Mouse (Mus musculus) hindbrain, embryonic 11.5 days (tissue): ENCODE data around the gene Tbc1d22a. TPM values are rescaled to one million over a fixed set of nuclear protein-coding genes. Genes with fewer than 3 reads are reported as not detected.

Experiments used
- ATAC-seq: fragments of 200-750 bp; cut with Nextera tagmentation; 2 replicates; pipeline ENCODE4 v1.8.0; 2017; ENCODE audit warnings: mild to moderate bottlenecking, moderate TSS enrichment, moderate library complexity; ENCODE audit not compliant: low FRiP score
- DNase-seq: peaks from one replicate; pipeline ENCODE4 v3.0.0-alpha.2; 2015; ENCODE audit warnings: low spot score
- H3K27ac ChIP-seq: fragments of 300-500 bp; sonication (generic); 2 replicates; pipeline ENCODE4 v1.5.1; 2014; ENCODE audit warnings: mild to moderate bottlenecking, low read depth, low read length
- H3K27me3 ChIP-seq: fragments of 300-500 bp; sonication (generic); 2 replicates; pipeline ENCODE4 v1.6.1; 2014; ENCODE audit warnings: mild to moderate bottlenecking, low read length, moderate library complexity, mixed read lengths; ENCODE audit not compliant: control insufficient read depth, insufficient read depth
- H3K36me3 ChIP-seq: fragments of 300-500 bp; sonication (generic); 2 replicates; pipeline ENCODE4 v1.6.1; 2014; ENCODE audit warnings: mild to moderate bottlenecking, low read length, moderate library complexity, mixed read lengths; ENCODE audit not compliant: control insufficient read depth, insufficient read depth
- H3K4me1 ChIP-seq: fragments of 300-500 bp; sonication (generic); replicated peaks from 2 replicates; pipeline ENCODE4 v1.6.1; 2014; ENCODE audit warnings: low read length, mixed read lengths; ENCODE audit not compliant: control insufficient read depth, insufficient read depth
- H3K4me2 ChIP-seq: fragments of 300-500 bp; sonication (generic); replicated peaks from 2 replicates; pipeline ENCODE4 v1.6.1; 2014; ENCODE audit warnings: mild to moderate bottlenecking, low read depth, low read length
- H3K4me3 ChIP-seq: fragments of 300-500 bp; sonication (generic); 2 replicates; pipeline ENCODE4 v1.5.1; 2014; ENCODE audit warnings: low read depth, low read length
- H3K9ac ChIP-seq: fragments of 300-500 bp; sonication (generic); 2 replicates; pipeline ENCODE4 v1.6.1; 2014; ENCODE audit warnings: low read depth, low read length
- H3K9me3 ChIP-seq: fragments of 300-500 bp; sonication (generic); 2 replicates; pipeline ENCODE4 v1.6.1; 2016; ENCODE audit warnings: low read length; ENCODE audit not compliant: control insufficient read depth
- WGBS: fragments of 180-500 bp; shearing (Covaris S2); extraction: QIAGEN DNeasy Blood & Tissue Kit; methylation state at CpG from one replicate; pipeline ENCODE4 v1.1.7; 2014; 5-methylcytosine and 5-hydroxymethylcytosine counted together
- polyA plus RNA-seq: library from polyadenylated mRNA; unstranded; fragments of >200 nt; fragmentation: Nextera tagmentation; extraction: Ambion mirVana; gene quantifications from 2 replicates; pipeline ENCODE4 v1.2.1, GENCODE M21; 2014

Tbc1d22a gene
- polyA plus RNA-seq, 1 experiment from 2014 or later, result 7.3 TPM

DNA sequence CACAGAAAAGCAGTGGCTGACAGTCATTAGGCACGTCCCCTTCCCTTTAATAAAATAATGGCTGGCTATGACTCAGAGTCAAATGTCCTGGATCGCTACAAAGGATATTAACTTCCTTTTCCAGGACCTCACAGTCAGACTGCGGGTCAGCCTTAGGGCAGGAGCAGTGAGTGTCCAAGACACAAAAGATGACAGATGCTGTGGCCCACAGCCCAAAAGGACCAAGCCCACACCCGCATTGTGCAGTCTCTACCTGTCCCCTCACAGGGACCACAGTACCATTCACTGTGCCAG is 44.5 kb upstream of the Tbc1d22a start:
- ATAC-seq (no peak), DNase-seq (no peak)
- Histone ChIP-seq H3K36me3 (no peaks in the 10 kb centered on the region), H3K4me1 (peaks cover 4% of the 10 kb centered on the region; the same call in 1 of the 2 replicates), H3K4me3 (no peak overlapping the region), H3K27me3 (no peaks in the 10 kb centered on the region), H3K4me2 (no peak overlapping the region), H3K27ac (no peak overlapping the region), H3K9me3 (no peaks in the 10 kb centered on the region), H3K9ac (no peak overlapping the region)
- WGBS, result 76% methylated on average over 4 of the region's 4 CpGs

DNA sequence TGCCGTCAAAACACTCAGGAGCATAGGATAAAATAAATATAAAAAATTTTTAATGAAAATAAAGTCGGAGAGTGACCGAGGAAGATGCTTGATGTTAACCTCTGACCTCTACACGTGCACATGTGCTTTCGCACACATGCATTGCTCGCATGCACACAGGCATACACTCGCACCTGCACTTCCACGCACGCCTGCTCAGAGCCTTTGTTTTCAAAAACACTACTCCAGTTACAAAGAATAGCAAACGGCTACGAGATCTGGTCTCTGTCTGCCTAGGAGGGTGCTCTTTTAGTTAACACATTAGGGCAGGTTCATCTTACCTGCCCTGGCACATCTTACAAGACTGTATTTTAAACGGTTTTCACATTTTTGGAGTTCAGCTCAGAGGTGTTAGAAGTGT is 42.9 kb upstream of the Tbc1d22a start:
- Histone ChIP-seq H3K9ac (no peak overlapping the region), H3K4me3 (no peak overlapping the region), H3K9me3 (no peaks in the 10 kb centered on the region), H3K36me3 (no peaks in the 10 kb centered on the region), H3K27me3 (no peaks in the 10 kb centered on the region), H3K4me2 (no peak overlapping the region), H3K27ac (no peak overlapping the region), H3K4me1 (peaks cover 4% of the 10 kb centered on the region; the same call in 1 of the 2 replicates)
- no peak for DNase-seq
- 80% methylated on average over 12 of the region's 12 CpGs for WGBS
- ATAC-seq, result no peak

DNA sequence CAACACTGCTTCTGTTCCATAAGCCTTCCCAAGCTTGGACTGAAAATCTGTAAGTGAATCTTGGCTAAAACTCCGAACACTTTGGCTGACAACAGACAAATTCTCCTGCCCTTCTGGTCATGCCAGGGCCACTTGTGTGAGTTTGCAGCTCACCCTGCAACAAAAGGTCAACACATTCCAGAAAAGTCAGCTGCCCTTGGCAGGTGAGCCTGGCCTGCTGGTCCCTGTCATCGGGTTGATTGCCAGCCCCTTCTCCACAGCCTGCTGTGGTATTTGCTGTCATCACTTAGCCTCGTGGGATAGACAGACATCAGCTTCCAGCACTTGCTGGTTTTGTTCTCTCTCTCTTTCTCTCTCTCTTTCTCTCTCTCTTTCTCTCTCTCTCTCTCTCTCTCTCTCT is 42.1 kb upstream of the Tbc1d22a start:
- no peak overlapping the region for H3K4me2 ChIP-seq
- no peak overlapping the region for H3K9ac ChIP-seq
- H3K9me3 ChIP-seq, result no peaks in the 10 kb centered on the region
- no peaks in the 10 kb centered on the region for H3K36me3 ChIP-seq
- H3K27me3 ChIP-seq, result no peaks in the 10 kb centered on the region
- ATAC-seq (no peak), DNase-seq (no peak)
- no peak overlapping the region for H3K4me3 ChIP-seq
- peaks cover 4% of the 10 kb centered on the region; the same call in 1 of the 2 replicates for H3K4me1 ChIP-seq
- H3K27ac ChIP-seq, result no peak overlapping the region
- WGBS, result 73% methylated on average over 3 of the region's 3 CpGs

DNA sequence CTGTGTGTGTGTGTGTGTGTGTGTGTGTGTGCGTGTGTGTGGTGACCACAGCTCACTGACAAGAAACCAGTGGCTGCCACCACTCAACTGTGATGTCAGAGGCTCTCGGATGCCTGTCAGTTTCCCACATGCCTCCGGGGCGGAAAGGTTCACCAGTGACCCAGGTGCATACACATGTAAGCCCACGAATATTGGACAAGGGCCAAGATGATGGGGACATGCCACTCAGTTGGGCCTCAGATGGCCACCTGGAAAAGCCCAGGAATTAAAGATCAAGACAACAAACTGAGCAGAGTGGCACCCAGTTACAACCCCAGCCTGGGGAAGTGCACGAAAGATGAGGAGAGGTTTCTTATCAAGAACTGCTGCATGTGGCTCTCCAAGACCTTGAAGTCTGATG is 41.7 kb upstream of the Tbc1d22a start:
- WGBS, result 75% methylated on average over 6 of the region's 6 CpGs
- ATAC-seq, result no peak

DNA sequence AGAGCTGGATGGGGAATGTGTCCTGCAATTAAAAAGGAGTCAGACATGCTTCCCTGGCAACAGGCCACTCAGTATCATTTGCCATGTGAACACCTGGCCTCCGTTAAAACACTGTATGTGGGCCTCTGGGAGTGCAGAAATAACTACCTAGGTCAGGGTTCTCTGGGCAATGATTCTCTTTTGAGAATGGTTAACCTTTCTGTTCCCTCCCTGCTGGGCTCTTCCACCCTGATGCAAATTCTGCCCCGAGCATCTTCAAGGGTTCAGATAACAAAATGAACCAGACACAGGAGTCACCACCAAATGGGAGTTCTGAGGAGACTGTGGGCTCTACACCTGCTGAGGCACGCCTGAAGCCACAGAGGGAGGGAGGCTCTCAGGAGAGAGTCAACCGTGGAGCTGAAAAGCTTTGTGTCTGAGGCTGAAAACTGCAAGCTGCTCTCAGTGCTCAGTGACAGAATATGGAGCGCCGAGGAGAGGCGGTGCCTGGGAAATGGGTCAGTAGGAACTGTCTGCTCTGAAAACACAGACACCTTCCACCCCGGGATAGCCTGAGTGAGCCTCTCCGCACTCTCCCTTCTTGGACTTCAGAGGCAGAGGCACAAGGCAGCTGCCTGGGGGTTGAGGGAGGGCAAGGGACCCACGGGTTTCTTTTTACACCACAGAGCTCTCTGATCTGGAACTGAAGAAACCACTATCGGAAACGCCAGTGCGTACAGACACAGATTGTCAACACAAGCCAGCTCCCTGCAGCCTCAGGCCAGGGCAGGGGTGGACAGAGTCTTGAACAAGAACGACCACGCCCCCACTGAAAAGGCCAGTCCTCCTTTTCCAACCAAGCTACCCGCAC is 40.9 kb upstream of the Tbc1d22a start:
- no peak overlapping the region for H3K27ac ChIP-seq
- H3K4me1 ChIP-seq, result peaks cover 4% of the 10 kb centered on the region; the same call in 1 of the 2 replicates
- no peak for DNase-seq
- no peaks in the 10 kb centered on the region for H3K27me3 ChIP-seq
- 0 out of 2 replicates have a peak overlapping the region, but pooled peaks have one; percentile 4 for H3K9ac ChIP-seq
- ATAC-seq, result no peak
- 44% methylated on average over 16 of the region's 16 CpGs for WGBS
- no peaks in the 10 kb centered on the region for H3K9me3 ChIP-seq
- no peak overlapping the region for H3K4me3 ChIP-seq
- H3K36me3 ChIP-seq, result no peaks in the 10 kb centered on the region
- no peak overlapping the region for H3K4me2 ChIP-seq

More for the DNA sequence above, 41.7 kb upstream of the Tbc1d22a start:
- no peak for DNase-seq
- Histone ChIP-seq H3K36me3 (no peaks in the 10 kb centered on the region), H3K9me3 (no peaks in the 10 kb centered on the region), H3K4me3 (no peak overlapping the region), H3K4me1 (peaks cover 4% of the 10 kb centered on the region; the same call in 1 of the 2 replicates), H3K27ac (no peak overlapping the region), H3K27me3 (no peaks in the 10 kb centered on the region), H3K9ac (no peak overlapping the region), H3K4me2 (no peak overlapping the region)

DNA sequence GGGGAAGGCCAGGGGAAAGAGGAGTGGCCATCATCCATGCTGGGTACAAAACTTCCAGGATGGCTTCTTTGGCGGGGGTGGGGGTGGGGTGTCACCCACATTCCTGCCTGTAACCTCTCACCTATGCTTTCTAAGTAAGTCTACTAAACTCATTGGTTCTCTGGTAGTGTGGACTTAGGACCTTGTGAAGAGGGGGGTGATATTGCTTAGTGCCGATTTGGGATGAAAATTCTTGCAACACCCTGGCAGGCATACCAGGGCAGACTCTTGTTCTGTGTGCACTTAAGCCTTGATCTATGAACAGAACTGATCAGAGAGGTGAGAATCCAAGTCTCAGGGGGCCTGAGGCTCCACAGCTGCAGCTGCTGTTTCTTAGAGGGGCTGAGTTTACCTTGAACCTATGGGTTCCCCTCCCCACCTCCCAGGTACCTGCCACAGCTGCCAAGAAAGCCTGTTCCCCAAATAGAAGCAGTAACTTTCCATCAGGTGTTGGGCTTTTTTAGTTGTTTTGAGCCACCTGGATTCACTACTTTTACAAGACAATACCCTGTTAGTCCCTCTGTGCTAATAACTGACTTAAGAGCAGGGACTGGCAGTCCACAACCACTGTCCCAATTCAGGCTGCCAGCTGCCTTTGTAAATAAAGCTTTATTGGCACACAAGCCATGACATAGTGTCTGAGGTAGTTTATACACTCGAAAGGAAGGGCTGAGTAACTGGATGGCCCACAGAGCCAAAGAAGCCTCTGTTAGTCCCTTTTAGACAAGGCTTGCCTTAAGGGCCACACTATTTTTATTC is 38.8 kb upstream of the Tbc1d22a start:
- Histone ChIP-seq H3K4me2 (no peak overlapping the region), H3K27me3 (no peaks in the 10 kb centered on the region), H3K9ac (no peak overlapping the region), H3K4me3 (no peak overlapping the region), H3K36me3 (no peaks in the 10 kb centered on the region), H3K9me3 (no peaks in the 10 kb centered on the region), H3K27ac (no peak overlapping the region), H3K4me1 (no peaks in the 10 kb centered on the region)
- no peak for ATAC-seq
- 84% methylated on average over 3 of the region's 3 CpGs for WGBS
- no peak for DNase-seq

DNA sequence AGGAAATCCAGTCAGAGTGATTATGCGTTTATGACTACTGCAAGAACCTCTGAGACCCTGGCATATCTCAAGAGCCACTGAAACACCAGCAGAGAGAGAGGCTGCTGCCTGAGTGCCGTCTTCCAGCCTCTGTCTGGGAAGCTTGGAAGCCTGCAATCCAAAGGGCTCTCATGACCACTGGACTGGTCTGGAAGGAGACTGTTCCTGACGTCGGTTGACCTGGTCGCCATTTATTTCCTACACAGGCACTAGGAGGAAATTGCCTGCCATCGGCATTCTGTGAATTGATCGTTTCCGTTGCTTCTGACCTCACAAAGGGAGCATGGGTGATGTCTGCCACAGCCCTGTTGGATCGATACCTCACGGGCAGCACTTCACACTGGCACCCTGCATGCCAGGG is 38.1 kb upstream of the Tbc1d22a start:
- Histone ChIP-seq H3K9ac (no peak overlapping the region), H3K4me1 (no peaks in the 10 kb centered on the region), H3K27me3 (no peaks in the 10 kb centered on the region), H3K4me2 (no peak overlapping the region), H3K4me3 (no peak overlapping the region), H3K9me3 (no peaks in the 10 kb centered on the region), H3K36me3 (no peaks in the 10 kb centered on the region), H3K27ac (no peak overlapping the region)
- ATAC-seq, result no peak
- 91% methylated on average over 10 of the region's 10 CpGs for WGBS
- no peak for DNase-seq

DNA sequence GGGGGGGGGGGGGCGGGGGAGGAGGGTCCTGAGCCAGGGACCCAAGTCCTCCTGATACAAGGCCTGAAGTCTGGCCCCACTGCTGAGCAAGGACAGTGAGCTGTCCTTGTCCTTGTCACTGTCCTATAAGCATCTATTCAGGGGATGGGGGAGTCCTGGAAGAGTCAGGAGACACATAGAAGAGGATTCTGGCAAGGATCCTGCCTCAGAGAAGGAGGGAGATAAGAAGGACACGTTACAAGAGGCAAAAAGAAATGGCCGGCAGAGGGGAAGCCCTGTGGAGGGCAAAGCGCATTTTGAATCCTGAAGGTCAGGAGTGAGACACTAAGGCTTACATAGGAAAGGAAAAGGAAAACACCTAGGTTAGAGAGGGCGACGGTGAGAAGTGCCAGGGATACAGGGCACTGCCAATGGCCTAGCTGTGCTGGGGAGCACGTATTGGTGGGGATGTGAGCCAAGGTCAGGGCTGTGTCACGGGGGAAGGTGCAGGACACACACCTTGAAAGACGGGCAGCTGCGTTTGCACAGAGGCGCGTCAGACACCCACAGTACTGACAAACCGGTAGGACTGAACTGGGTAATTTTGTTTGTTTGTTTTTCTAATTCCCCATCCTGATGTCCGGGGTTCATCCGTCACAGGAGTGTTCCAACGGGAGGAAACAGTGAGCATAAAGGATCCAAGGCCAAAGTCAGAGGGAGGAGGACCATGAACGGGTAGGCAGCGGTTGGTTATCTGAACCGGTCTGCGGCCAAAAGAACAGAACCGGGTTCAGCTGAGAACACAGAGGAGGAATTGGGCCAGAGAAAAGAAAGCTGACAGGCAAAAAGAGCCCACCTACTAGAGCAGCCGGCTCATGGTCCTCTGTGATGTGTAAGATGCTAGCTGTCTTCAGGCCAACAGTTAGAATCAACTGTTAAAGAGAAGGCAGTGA is 37.2 kb upstream of the Tbc1d22a start:
- Histone ChIP-seq H3K4me2 (no peak overlapping the region), H3K36me3 (no peaks in the 10 kb centered on the region), H3K4me1 (no peaks in the 10 kb centered on the region), H3K27ac (no peak overlapping the region), H3K4me3 (no peak overlapping the region), H3K9me3 (no peaks in the 10 kb centered on the region), H3K9ac (no peak overlapping the region), H3K27me3 (no peaks in the 10 kb centered on the region)
- DNase-seq (no peak), ATAC-seq (no peak)
- WGBS, result 78% methylated on average over 22 of the region's 22 CpGs
